In genomic region chr6:134240988-134241387, GRCm38 (mm10) we compare ENCODE assay signal across 14 mouse cellular contexts.
DNase-seq lines count a peak whose midpoint lies in the region; ATAC-seq lines count a peak whose summit lies in the region.
"Had no signal": no experiment of that assay in that cellular context is flagged by ENCODE, and none has a peak within 500 bp of the region (broad histone marks: within the 10 kb centered on the region; RNA-seq: fewer than 3 reads in every experiment).

No protein-coding gene starts in this region.

- no peak overlapping the region for H3K4me2 ChIP-seq in limb, embryonic 11.5 days (ENCODE audit: low read depth, severe bottlenecking)
- H3K4me2 ChIP-seq: midbrain, embryonic 12.5 days; neural tube, embryonic 15.5 days had no signal

- 95% methylated on average over 4 of the region's 4 CpGs for WGBS in limb, embryonic 11.5 days
- 92% methylated on average over 4 of the region's 4 CpGs for WGBS in limb, embryonic 10.5 days

- H3K4me3 ChIP-seq in limb, embryonic 11.5 days (ENCODE audit: low read depth, low read length) = no peak overlapping the region
- no peak overlapping the region for H3K4me3 ChIP-seq in limb, embryonic 10.5 days
- H3K4me3 ChIP-seq: midbrain, embryonic 12.5 days; neural tube, embryonic 15.5 days had no signal

- no peak overlapping the region for H3K27ac ChIP-seq in limb, embryonic 11.5 days (replicated peaks; ENCODE audit: low read depth, low read length)
- no peak overlapping the region for H3K27ac ChIP-seq in limb, embryonic 10.5 days
- H3K27ac ChIP-seq: midbrain, embryonic 12.5 days; neural tube, embryonic 15.5 days had no signal

- no peaks in the 10 kb centered on the region; the same call in 1 of the 2 replicates for H3K9me3 ChIP-seq in limb, embryonic 11.5 days (ENCODE audit: control insufficient read depth, low read length)
- no peaks in the 10 kb centered on the region for H3K9me3 ChIP-seq in limb, embryonic 10.5 days (replicated peaks)
- H3K9me3 ChIP-seq: midbrain, embryonic 12.5 days; neural tube, embryonic 15.5 days had no signal

- H3K36me3 ChIP-seq in limb, embryonic 11.5 days (ENCODE audit: control insufficient read depth, insufficient read depth, low read length) = peaks cover 5% of the 10 kb centered on the region; the same call in 1 of the 2 replicates
- H3K36me3 ChIP-seq in limb, embryonic 10.5 days = peaks cover 51% of the 10 kb centered on the region
- H3K36me3 ChIP-seq: neural tube, embryonic 15.5 days had no signal

- no peaks in the 10 kb centered on the region for H3K4me1 ChIP-seq in limb, embryonic 11.5 days (ENCODE audit: control insufficient read depth, insufficient read depth, low read length)
- no peaks in the 10 kb centered on the region for H3K4me1 ChIP-seq in limb, embryonic 10.5 days
- H3K4me1 ChIP-seq: midbrain, embryonic 12.5 days had no signal

- no peaks in the 10 kb centered on the region for H3K27me3 ChIP-seq in limb, embryonic 11.5 days (ENCODE audit: control insufficient read depth, insufficient read depth, low read length)
- no peaks in the 10 kb centered on the region for H3K27me3 ChIP-seq in limb, embryonic 10.5 days (ENCODE audit: low read depth, poor library complexity, severe bottlenecking)
- H3K27me3 ChIP-seq: midbrain, embryonic 12.5 days; neural tube, embryonic 15.5 days had no signal

- DNase-seq in limb, embryonic 11.5 days (ENCODE audit: low spot score) = peak; percentile 38
- DNase-seq in limb, embryonic 10.5 days (ENCODE audit: low spot score) = no peak
- DNase-seq in B cell, adult 2 months = peak; percentile 41 to 47
- DNase-seq in ES-CJ7 (ENCODE audit: low read depth, low spot score) = peak; percentile 57
- peak; percentile 53 for DNase-seq in induced T-regulatory cell, adult 2 months (ENCODE audit: low read depth)
- DNase-seq in cerebellum, adult 18-20 months = no peak
- DNase-seq: cerebellum, adult 8-10 months; layer of hippocampus, adult 9-11 months; right cerebral cortex, postnatal 25 days had no signal

- H3K9ac ChIP-seq in limb, embryonic 11.5 days (ENCODE audit: low read length) = no peak overlapping the region
- H3K9ac ChIP-seq: midbrain, embryonic 12.5 days; neural tube, embryonic 15.5 days had no signal

- no peak for ATAC-seq in limb, embryonic 11.5 days (ENCODE audit: insufficient number of reproducible peaks, low FRiP score, low TSS enrichment, low read depth)
- no peak for ATAC-seq in granulocyte monocyte progenitor cell, adult 5-6 weeks (replicated peaks; ENCODE audit: poor library complexity, severe bottlenecking)
- ATAC-seq: activated CD4-positive, CD25-positive, alpha-beta regulatory T cell, adult 4 months; forebrain, embryonic 16.5 days had no signal

Comparison
In these comparisons a context has a peak if more than half of its experiments do, and no peak if none do; other contexts are left out.
1. DNase-seq: peak in limb, embryonic 11.5 days (single experiment), B cell, adult 2 months (2 of 2), ES-CJ7 (single experiment) and induced T-regulatory cell, adult 2 months (single experiment); none in limb, embryonic 10.5 days (single experiment) and cerebellum, adult 18-20 months (0 of 2).